Mouse (Mus musculus): ENCODE measurements around the gene Myt1.
"Not testable (repeated sequence)": the region's sequence is repeated elsewhere in the genome, so short reads cannot be mapped to it uniquely, and the experiment has no call there.

The Myt1 gene

GRCm38 (mm10) chr2:181781421-181781820 is 18.3 kb downstream of the Myt1 start:
- DNase-seq, result no peak

- no peak for DNase-seq
These were observed 24.7 kb downstream of the Myt1 start for GRCm38 (mm10) chr2:181787852-181788251.

DNA sequence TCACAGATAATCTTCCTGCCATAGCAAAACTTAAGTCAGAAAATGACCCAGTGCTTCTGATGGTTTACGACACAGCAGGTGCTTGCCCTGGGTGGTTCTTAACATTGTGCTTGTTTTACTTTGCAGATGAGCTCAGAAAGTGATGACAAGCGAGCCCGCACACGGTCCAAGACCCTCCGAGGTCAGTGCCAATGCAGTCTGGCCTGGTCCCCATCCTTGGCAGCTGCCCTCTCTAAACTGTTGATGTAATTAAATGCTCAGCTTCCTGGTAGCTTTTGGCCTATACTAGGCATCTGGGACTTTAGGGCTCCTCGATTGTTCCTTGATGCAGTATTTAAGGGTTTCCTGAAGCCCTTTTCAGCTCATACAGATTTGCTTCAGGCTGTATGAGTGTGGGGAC is 26.3 kb downstream of the Myt1 start:
- no peak for DNase-seq

DNA sequence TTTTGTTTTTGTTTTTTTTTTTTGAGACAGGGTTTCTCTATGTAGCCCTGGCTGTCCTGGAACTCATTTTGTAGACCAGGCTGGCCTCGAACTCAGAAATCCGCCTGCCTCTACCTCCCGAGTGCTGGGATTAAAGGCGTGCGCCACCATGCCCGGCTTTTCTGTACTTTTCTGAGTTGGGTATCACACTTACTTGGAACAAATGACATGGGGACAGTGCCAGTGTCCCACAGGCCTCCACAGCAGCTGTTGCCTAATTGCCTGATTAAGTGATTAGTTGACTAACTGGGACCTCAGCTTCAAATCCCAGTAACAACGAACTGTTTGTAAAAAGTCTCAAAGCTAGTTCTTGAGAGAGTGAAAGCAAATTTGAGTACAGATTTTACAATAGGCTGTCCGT is 30.1 kb downstream of the Myt1 start:
- not testable (repeated sequence) for DNase-seq

GRCm38 (mm10) chr2:181795641-181796130 is 32.6 kb downstream of the Myt1 start:
- DNase-seq, result no peak

DNA sequence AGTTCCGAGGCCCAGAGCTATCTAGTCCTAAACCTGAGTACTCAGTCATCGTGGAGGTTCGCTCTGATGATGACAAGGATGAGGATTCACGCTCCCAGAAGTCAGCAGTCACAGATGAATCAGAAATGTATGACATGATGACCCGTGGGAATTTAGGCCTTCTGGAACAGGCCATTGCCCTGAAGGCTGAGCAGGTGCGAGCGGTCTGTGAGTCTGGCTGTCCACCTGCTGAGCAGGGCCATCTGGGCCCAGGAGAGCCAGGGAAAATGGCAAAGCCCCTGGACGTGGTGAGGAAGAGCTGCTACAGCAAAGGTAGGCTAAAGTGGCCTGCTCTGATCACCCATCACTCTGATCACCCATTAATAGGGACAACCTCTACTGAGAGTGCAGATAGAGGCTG is 34.5 kb downstream of the Myt1 start:
- no peak for DNase-seq

DNA sequence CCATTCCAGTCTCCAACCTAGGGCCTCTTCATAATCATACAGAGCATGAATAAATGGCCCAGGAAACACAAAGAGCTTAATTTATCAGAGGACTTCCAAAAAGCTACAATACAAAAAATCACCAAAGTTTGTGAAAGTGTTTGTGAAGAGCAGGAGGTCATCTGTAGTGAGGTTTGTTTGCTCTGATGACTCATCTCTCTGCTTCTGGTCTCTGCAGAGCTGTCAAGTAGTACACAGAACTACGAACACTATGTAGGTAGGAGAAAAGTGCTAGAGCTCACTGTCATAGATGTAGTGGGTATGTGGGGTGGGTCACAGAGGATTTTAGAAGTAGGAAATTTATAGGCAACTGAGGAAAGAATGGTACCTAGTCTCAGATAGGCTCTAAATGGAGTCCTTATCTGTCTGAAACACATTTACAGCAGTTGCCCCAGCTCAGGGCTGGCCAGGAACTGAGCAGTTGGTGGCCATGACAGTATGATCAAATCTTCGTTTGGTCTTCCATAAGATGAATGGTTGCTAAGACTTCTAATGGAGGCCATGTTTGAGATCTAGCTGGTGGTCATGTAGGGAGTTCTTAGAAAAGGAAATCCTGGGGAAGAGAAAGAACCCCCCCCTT is 66.0 kb downstream of the Myt1 start:
- no peak for DNase-seq

GRCm38 (mm10) chr2:181832745-181833144 is 69.6 kb downstream of the Myt1 start:
- DNase-seq, result no peak

DNA sequence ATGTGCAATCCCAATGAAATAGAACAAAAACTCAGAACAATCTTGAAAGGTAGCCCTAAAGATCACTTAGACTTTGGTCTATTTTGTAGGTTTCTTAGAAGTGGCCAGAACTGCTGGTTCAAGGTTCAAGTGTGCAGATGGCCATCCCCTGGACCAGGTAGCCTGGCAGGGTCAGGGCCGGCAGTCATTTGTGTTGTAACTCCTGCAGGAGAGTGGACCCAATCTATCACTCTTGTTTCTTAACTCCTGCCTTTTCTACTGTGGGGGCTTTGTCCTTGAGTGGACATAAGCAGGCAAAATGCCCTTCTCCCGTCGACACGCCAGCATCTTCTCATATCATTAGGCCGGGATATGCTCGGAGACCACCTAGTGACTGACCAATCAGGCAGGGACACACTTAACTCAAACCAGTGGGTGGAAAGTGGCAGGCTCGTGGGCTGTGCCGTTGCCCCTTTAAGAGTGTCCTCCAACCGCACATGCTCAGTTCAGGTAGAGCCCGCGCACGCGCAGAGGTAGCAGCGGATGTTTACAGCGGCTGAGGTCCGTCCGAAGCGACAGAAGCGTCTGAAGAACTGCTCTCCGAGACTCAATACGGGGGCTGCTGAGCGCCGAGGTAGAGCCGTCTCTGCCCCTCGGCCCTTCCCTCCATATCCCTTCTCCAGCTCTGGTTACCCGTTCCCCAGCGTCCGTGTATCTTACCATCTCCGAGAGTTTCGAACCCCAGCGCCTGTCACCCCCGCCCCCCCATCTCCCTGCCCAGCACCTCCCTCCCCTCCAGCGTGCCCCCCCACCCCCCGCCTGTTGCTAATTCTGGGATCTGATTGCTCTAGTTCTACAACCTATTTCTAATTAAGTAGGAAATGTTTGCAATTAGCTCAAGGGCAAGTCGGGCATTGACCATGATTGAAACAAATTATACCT is 74.5 kb downstream of the Myt1 start, which contains the start of gene Pcmtd2:
Pcmtd2 (plus strand) TSS at position 483 of the 921 bp plus-strand sequence.
- peak; percentile 95 for DNase-seq

DNA sequence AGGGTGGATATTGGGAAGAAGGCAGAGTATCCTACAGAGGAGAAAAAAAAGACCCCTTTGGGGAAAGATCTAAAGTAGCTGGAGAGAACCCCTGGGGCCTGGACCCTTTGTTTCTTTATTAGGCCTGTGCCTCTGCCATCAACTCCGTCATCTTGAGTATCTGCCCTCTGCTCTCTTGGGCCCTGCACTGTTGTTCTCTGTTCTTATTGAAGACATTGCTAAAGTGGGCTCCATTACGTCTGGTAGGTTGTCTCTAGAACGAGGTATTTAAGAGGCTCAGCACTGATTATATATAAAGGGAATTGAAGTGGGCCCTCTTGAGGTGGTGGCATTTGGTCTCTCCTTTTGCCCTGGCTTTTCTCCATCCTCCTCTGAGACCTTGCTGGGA is 75.2 kb downstream of the Myt1 start:
- DNase-seq, result peak; percentile 11

- DNase-seq, result no peak
These were observed 82.7 kb downstream of the Myt1 start for GRCm38 (mm10) chr2:181845709-181846394.

DNA sequence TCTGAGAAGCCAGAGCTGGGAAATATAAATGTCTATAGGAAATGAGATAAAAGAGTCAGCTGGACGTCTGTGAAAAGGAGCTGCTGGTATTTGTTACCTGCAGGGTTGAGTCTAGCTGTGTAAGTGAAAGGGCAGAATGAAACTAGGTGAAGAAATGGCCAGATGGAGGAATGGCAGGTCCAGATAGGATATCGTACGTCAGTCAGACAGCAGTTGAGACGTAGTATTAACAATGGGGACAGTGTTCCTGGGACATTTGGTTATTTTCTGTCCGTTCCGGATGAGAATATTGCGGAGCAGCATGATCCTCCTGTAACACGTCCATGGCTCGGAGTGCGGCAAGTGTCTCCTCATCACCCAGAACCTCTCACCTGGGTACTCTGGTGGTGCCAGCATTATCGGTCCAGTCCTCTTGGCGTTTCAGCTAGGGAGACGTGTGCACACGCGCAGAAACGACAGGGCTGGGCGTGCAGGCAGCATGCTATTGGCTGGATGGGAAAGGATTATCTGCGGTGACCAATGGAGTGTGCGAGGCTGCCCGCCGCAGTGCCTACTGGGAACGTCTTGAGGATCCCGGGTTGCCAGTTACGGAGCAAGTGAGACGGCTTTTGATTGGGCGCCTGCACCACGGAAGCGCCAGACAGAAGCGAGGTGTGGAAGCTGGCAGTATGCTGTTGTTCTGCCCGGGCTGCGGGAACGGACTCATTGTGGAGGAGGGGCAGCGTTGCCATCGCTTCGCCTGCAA is 100.8 kb downstream of the Myt1 start, which contains the start of gene Polr3k:
Polr3k (plus strand) TSS at position 547 of the 745 bp plus-strand sequence.
- DNase-seq, result peak; percentile 95

- DNase-seq, result no peak
These were observed 101.4 kb downstream of the Myt1 start for GRCm38 (mm10) chr2:181864536-181864860.

GRCm38 (mm10) chr2:181866931-181867330 is 103.8 kb downstream of the Myt1 start:
- peak; percentile 80 for DNase-seq

DNA sequence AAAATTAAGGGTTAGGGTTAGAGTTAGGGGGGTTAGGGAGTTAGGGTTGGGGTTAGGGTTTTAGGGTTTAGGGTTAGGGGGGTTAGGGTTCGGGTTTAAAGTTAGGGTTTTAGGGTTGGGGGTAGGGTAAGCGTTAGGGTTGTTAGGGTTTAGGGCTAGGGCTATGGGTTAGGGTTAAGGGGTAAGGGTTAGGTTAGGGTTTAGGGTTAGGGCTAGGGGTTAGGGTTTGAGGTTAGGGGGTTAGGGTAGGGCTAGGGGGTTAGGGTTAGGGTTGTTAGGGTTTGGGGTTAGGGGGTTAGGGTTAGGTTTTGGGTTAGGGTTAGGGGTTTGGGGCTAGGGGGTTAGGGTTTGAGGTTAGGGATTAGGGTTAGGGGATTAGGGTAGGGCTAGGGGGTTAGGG is 107.9 kb downstream of the Myt1 start:
- DNase-seq, result no peak

All from kidney, postnatal 10 days (tissue).